Mouse (Mus musculus): ENCODE measurements around the gene Rassf8.

Rassf8 gene

DNA sequence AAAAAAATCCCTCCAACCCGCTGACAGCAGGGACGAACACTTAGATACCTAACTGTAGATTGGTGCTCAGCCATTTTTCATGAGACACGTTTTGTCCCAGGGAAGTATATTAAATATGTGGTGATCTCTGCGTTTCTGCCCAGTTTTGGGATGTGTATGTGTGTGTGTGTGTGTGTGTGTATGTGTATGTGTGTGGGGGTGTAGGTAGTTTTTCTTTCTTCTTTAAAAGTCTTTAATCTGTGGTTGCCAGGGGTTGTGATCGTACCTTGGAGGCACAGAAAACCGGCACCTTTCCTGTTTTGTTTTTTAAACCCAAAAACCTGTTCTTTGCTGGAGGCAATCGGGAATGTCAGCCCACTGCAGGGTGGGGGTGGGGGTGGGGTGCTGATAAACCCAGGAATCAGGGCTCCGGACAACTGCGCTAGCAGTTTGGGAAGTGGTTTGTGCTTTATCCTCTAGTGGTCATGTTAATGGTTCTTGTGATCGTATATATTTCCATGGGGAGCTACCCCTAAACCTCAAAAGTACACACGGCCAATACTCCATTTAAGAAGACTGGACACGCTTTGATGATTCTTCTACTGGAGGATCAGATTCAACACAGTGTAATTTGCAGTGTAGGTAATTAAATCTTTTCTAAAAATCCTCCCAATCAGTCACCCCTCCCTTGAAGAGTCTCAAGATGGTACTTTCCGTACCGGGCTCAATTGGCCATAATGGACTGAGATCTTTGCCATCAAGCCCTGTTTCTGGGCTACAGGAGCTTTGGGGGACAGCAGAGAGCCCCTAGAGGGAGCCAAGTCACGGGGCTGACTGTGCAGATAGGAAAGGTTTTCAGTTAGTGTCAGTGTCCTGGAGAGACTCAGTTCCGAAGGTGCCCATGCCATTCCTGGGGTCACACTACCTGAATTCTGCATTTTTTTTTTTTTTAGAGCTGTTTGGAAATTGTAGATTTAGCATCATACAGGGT lies 1.4 kb downstream of the Rassf8 start:
- no peak for DNase-seq (ENCODE audit: low spot score in 2 of 2)

DNA sequence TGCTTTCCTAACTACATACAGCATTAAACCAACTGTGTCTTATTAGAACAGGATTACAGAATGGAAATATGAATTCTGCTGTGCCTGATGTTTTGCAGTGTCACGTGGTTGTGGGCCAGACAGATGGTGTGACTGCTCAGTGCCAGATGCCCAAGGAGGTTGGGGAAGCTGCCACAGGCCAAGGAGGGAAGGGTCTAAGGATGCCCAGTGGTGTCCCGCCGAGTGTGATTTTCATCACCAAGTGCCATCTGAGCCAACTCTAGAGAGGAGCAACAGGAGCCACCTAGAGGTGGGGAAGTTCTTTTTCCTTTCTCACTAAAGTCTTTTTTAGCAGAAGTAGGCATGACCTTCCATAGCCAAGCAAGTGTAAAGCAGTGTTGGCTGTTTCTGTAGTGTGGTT lies 3.8 kb downstream of the Rassf8 start:
- DNase-seq (ENCODE audit: low spot score in 2 of 2), result no peak

- no peak for DNase-seq (ENCODE audit: low spot score in 2 of 2)
Observed at GRCm38 (mm10) chr6:145753296-145753695, 6.7 kb downstream of the Rassf8 start.

- DNase-seq (ENCODE audit: low spot score in 2 of 2), result no peak
Observed at GRCm38 (mm10) chr6:145754416-145754815, 7.9 kb downstream of the Rassf8 start.

GRCm38 (mm10) chr6:145755942-145756639 lies 9.5 kb downstream of the Rassf8 start:
- no peak for DNase-seq (ENCODE audit: low spot score in 2 of 2)

DNA sequence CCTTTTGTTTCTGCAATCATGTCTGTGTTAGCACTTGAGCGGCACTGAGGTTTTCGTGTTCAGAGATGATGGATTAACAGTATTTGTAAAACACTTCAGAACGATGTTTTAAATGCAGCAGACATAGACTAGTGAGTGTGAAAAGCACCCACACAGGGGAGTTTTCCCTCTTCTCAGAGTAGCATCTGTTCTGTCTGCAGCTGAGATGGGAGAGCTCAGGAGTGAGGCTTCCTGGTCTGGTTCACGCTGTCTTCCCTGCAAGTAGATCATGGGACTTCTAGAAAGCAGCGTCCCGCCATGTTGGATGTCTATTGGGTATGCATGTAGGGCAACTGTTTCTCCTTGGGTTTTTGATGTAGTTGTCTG lies 10.1 kb downstream of the Rassf8 start:
- no peak for DNase-seq (ENCODE audit: low spot score in 2 of 2)

DNA sequence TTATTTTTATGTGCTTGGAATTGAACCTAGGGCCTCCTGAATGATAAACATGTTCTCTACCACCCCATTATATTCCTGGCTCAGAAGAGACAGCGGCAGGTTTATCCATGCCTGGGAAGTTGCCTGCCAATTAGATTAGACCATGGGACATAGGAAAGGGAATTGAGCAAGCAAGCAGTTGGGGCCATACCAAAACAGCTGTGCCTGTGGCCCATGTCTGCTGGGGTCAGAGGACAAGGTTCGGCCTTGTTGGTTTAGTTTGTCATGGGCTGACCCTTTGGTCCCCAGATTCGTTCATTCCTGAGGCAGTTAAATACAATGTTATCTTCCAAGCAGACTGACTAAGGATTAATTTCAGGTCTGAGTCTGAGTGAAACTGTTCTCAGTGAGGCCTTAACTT lies 10.8 kb downstream of the Rassf8 start:
- no peak for DNase-seq (ENCODE audit: low spot score in 2 of 2)

DNA sequence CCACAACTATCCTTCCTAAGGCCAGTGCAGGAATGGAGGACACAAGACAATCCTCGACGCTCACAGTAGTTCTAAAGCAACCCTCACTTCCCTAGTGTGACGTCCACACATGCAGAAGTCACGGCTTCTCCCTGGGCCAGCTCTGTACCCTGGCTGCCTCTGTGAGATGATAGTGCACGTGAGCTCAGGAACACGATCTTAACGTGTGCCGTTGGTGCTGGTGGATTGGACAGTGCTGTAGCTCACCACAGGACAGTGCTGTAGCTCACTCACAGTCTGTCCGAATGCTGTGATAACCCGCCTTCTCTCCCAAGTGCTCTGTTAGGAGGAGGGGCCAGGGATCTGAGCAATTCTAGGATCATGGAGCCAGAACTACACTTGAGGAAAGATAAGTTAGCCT lies 12.1 kb downstream of the Rassf8 start:
- no peak for DNase-seq (ENCODE audit: low spot score in 2 of 2)

DNA sequence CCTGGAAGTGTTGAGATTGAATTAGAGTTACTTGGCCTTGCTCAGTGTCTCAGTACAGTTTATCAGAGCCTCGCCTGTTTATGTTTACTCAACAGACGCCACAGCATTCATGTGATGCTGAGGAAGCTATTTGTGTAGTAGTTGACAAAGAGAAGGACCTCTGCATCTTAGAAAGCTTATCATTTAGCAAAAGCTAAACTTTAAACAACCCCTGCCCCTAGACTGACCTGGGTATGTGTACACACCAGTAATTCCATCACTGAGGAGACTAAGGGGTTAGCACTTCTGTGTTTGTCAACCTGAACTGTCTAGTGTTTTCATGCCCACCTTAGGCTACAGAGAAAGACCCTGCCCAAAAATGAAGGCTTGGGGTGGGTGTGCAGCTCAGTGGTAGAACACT lies 12.9 kb downstream of the Rassf8 start:
- no peak for DNase-seq (ENCODE audit: low spot score in 2 of 2)

- peak; percentile 26 to 35 for DNase-seq (ENCODE audit: low spot score in 2 of 2)
Observed at GRCm38 (mm10) chr6:145760246-145761016, 13.9 kb downstream of the Rassf8 start.

DNA sequence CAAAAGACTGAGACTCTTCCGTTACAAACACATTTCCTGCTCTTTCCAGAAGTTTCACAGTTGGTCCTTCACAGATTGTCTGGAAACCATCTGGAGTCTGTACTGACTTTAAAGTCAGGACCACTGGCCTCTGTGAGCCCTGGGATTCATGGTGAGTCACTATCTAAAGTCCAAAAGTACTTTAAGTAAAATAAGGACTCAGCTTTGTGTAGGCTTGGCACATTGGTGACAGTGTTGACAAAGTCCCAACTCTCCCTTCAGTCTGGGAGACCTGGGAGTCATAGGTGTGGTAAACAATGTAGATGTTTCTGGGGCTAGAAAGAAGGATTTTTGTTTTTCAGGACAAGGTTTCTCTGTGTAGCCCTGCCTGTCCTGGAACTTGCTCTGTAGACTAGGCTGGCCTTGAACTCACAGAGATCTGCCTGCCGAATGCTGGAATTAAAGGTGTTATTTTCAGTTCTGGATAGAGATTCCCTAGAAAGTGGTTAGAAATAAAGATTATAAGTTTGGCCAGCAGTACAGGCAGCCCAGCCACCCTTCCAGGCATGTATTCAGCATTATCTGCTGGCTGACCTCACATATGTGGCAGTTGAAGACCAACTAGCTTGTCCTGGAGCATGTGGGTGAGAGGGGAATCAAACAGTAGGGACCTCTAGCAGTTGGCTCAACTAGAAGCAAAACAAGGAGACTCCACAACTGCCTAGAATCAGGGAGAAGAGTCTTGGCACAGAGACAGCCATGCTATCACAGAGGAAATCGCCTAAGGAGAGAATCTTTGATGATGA lies 14.8 kb downstream of the Rassf8 start:
- no peak for DNase-seq (ENCODE audit: low spot score in 2 of 2)

GRCm38 (mm10) chr6:145762016-145762415 lies 15.5 kb downstream of the Rassf8 start:
- no peak for DNase-seq (ENCODE audit: low spot score in 2 of 2)

GRCm38 (mm10) chr6:145763051-145763450 lies 16.5 kb downstream of the Rassf8 start:
- no peak for DNase-seq (ENCODE audit: low spot score in 2 of 2)

DNA sequence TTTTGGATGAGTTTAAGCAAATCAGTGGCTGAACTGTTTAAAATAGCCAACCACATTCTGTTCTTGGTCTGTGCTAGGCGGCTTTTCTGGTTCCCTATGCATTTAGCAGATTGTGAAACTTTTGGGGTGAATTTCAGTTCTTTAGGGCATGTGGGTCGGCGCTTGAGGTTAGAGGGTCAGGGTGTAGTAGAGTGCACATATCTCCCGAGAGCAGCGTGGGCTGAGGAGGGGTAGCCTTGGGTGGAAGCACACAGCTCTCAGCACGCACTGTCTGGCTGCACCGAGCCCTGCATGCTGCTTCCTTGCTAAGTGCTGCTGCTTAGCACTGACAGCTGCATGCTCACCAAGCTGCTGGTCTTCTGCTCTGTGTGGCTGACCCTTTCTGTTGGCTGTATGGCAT lies 18.5 kb downstream of the Rassf8 start:
- DNase-seq (ENCODE audit: low spot score in 2 of 2), result no peak

GRCm38 (mm10) chr6:145766971-145767370 lies 20.4 kb downstream of the Rassf8 start:
- DNase-seq (ENCODE audit: low spot score in 2 of 2), result no peak

DNA sequence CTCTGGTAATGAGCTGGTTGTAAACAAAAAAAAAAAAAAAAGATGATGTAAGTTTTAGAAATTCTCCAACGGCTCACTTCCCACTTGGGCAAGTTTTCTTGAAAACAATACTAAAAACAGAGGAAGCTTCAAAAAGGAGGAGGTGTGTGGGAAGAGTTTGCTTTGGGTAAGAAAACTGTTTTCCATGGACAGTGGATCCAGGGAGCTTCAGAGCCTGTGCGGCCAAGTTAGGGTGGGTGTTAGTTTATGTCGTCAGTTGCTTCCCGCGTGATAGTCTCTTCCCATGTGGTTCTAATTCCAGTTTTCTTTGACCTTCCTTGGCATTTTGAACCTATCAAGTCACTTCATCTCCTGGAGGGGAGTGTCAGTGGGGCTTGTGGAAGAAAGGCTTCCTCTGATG lies 21.1 kb downstream of the Rassf8 start:
- DNase-seq (ENCODE audit: low spot score in 2 of 2), result no peak

DNA sequence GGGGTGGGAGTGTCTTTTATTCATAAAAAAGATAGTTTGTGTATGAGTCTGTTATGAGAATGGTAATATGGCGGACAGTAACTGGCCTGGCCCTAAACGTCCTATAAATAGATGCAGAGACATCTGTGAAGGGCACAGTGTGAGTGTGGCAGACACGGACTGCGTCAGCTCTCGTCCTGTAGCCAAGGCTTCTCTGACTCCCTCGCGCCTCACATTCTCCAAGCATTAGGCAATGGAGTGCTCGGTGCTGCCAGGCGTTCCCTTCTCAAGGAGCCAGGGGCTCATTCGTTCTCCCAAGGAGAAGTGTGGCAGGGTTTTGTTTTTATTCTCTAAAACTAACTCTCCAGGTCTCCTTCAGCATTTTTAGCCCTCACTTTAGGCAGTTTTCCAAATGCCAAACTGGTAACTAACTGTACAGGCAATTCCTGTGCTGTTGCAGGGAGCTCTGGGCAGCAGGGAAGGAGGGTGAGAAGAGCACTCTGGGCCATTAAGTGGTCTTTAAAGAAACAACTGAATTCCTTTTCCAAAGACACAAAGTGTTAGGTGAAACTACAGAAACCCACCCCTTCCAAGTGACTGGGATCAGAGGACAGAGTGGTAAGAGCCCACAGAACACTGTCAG lies 22.2 kb downstream of the Rassf8 start:
- DNase-seq (ENCODE audit: low spot score in 2 of 2), result no peak

GRCm38 (mm10) chr6:145769855-145770254 lies 23.3 kb downstream of the Rassf8 start:
- DNase-seq (ENCODE audit: low spot score in 2 of 2), result no peak

DNA sequence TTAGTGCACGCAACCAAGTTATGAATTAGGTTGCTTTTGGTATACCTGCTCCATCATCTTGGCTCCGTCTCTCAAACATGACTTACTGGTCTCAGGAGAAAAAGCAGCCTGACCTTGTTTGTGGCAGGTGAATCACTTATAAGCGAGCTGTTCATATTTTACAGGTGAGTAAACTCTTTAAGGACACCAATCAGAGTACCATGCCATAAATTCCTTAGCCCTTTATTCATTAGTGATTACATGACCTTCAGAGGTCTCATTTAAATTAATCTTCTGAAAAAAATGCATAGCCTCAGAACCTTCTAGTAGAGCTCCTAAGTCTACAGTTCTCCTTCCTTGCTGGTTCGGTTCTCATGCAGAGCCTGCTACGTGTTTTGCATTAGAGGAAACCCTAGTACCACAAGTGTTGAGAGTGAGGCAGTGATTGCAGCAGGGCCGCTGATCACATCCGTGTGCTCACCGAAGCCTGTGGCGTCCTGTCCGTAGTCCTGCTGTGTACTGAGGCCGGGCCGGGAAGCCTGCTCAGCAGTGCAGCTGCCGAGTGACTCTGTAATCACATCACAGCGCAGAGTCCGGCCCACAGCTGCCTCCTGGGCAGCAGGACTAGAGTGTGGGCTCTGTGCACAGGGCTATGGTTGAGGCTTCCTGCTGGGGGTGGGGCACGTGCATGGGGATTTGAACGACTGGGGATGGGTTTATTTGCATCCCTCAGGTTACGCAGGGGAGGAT lies 23.9 kb downstream of the Rassf8 start:
- DNase-seq (ENCODE audit: low spot score in 2 of 2), result no peak

GRCm38 (mm10) chr6:145774436-145774835 lies 27.9 kb downstream of the Rassf8 start:
- DNase-seq (ENCODE audit: low spot score in 2 of 2), result no peak

Measured in thymus, postnatal 10 days (tissue).